Mouse (Mus musculus): ENCODE measurements around the gene Aagab.

Gene Aagab

GRCm38 (mm10) chr9:63606594-63606993 is 4.1 kb downstream of the Aagab start:
- peak; percentile 59 for DNase-seq (ENCODE audit: low read depth, low spot score)

GRCm38 (mm10) chr9:63608006-63608405 is 5.5 kb downstream of the Aagab start:
- no peak for DNase-seq (ENCODE audit: low read depth, low spot score)

DNA sequence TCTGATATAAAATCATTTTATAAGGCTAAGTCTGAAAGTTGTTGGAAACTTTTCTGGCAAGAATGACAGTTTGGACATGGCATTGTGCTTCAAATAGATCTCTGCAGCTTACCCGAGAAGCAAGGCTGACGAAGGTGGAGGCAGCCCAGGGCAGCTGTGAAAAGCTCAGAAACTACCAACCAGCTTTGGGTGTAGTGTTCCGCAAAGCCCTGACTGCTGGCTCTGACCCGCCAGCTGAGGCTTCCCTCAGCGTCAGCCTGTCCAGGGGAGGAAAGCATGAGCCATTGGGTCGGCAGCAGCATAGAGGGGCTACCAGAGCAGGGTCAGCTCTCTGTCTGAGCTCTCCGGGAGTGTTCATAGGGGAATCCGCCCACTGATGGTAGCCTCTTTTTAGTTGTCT is 6.8 kb downstream of the Aagab start:
- no peak for DNase-seq (ENCODE audit: low read depth, low spot score)

- DNase-seq (ENCODE audit: low read depth, low spot score), result no peak
Measured at GRCm38 (mm10) chr9:63609776-63610175, 7.3 kb downstream of the Aagab start.

DNA sequence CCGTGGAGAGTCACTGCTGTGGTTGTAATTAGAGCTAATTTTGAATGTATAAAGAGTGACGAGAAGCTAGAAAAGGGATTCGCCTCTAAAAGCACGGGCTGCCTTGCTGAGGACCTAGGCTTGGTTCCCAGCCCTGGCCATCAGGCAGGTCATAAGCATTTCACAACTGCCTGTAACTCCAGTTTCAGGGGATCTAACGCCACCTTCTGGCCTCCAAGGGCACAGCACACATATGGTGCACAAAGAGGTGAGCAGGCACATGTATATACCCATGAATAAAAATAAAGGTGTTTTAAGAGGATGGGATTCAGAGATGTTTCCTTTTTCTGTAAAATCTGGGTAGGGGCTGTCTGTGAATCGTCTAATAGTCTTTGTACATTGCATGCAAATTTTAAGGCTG is 7.8 kb downstream of the Aagab start:
- DNase-seq (ENCODE audit: low read depth, low spot score), result peak; percentile 25

- DNase-seq (ENCODE audit: low read depth, low spot score), result no peak
Measured at GRCm38 (mm10) chr9:63610841-63611366, 8.4 kb downstream of the Aagab start.

DNA sequence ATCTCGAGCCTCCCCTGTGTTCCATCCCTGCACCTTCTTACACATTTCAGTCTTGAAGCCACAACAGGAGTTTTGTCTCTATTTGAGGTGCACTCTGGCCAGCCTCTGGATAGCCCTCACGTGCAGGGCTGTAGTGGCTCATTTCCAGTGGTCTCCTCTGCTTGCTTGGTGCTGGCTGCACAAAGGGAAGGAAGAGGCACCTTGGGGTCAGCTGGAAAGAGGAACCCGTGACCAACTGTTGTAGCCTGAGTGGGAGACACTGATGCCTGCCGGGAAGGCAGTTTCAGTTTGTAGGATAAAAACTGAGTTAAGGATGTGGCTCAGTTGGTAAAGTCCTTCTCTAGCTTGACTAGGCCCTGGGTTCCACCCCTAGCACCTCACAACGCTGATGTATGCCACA is 9.5 kb downstream of the Aagab start:
- DNase-seq (ENCODE audit: low read depth, low spot score), result no peak

- DNase-seq (ENCODE audit: low read depth, low spot score), result no peak
Measured at GRCm38 (mm10) chr9:63612565-63613515, 10.4 kb downstream of the Aagab start.

DNA sequence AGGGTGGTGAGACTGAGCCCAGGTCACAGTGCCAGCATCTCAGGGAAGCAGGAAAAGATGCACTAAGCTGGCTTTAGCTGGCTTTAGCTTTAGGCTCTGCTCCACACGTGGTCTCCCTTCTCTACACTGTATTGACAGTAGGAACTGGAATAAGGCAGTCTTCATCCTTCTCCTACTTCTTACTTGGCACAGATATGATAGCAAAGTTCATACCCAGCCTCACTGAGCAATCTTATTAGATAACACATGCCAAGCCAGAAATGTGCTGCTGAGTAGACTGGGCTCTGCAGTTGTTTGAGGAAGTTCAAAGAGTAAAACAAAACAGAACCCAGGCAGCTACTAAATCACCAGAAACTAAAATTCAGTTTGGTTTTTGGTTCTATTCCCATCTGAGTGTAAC is 11.1 kb downstream of the Aagab start:
- DNase-seq (ENCODE audit: low read depth, low spot score), result no peak

- DNase-seq (ENCODE audit: low read depth, low spot score), result no peak
Measured at GRCm38 (mm10) chr9:63614018-63614985, 11.8 kb downstream of the Aagab start.

GRCm38 (mm10) chr9:63617967-63618366 is 15.5 kb downstream of the Aagab start:
- DNase-seq (ENCODE audit: low read depth, low spot score), result no peak

- no peak for DNase-seq (ENCODE audit: low read depth, low spot score)
Measured at GRCm38 (mm10) chr9:63623895-63624569, 21.6 kb downstream of the Aagab start.

DNA sequence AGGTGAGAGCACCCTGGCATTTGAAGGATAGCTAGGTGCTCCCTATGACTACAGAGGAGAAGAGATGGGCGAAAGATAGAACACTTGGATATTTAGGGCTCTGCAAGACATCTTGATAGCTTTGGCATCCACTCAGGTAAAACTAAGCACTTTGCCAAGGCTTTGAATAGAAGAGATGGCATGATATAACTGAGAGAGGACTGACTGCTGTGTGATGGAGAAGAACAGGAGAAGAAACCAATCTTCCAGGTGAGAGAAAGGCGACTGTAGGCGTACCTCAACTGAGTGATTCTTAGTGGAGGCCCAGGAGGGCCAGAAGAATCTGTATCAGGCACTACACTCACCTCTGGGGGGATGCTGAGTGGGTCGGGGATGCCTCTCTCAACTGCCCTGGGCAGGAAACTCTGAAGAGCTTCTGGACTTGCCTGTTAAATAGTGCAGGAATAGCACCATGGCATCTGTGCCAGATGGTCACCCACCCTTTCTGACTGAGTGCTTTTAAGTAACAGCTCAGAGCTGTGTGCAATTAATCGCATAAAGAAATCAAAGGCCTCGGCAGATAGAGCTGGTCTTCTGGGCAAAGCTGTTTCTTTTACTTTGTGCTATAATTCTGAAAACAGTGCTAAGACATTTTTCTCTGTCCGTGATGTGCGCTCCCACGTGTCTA is 22.8 kb downstream of the Aagab start:
- no peak for DNase-seq (ENCODE audit: low read depth, low spot score)

- DNase-seq (ENCODE audit: low read depth, low spot score), result no peak
Measured at GRCm38 (mm10) chr9:63632045-63632444, 29.6 kb downstream of the Aagab start.

DNA sequence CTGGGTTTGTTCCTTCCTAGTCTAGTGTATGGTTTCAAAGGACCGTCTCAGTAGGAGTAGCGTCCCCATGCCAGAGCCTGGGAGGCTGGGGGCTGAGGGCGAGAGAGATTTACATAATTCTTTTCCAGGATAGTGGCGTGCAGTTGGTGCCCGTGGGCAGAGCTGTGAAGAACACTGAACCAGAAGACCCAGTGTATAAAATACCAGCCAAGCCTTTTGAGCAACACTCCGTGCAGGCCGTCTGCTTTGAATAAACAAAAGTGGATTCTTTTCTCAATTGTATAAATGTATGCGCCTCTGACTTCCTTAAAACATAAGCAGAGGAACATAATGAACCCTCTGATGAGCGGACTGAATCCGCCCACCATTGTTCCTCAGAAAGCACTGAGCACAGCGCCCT is 30.5 kb downstream of the Aagab start:
- no peak for DNase-seq (ENCODE audit: low read depth, low spot score)

GRCm38 (mm10) chr9:63633334-63633733 is 30.9 kb downstream of the Aagab start:
- peak; percentile 32 for DNase-seq (ENCODE audit: low read depth, low spot score)

DNA sequence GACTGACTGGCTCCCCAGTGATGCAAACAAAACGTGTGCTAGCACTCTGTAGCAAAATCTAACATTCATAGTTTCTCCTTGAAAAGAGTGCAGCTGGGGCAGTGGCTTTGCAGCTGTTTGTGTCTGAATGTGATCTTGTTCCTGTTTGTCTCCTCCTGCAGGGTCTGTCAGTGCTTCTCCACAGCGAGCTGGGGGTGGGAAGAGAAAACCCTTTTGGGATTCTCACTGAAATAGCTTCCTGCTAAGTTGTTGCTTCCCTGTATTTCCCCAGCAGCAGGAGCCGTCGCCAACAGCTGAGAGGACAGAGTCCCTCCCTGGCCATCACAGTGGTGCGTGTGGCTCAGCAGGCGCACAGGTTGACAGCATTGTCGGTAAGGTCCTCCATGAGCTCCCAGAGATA is 33.7 kb downstream of the Aagab start:
- DNase-seq (ENCODE audit: low read depth, low spot score), result no peak

DNA sequence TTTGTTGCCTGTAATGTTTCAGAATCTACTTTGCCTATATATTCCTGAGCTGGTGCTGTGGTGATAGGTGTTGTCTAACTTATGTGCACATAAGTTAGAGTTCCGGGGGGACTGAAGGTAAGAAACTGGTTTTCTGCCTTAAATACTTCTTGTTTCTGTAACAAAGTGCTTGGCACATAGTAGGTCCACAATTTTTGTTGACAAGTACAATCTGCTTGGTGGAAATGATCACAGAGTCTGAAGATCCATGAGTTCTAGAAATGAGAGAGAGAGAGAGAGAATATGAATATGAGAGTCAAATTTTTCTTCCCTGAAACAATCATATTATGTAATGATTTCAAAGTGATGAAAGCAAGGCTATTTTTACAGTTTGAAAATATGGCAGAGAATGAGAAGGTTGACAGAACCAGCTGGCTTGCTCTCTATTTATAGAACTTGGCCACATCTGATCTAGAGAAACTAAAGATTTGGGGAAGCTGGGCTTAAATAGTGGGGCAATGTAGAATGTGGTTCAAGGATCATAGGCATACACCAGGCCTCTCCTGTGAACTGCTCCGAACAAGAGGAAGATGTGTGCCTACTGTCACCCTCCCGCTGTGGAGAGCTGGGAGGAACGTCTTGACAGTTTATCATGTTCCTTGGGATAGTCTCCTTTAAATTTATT is 39.7 kb downstream of the Aagab start:
- DNase-seq (ENCODE audit: low read depth, low spot score), result no peak

- no peak for DNase-seq (ENCODE audit: low read depth, low spot score)
Measured at GRCm38 (mm10) chr9:63644011-63644410, 41.6 kb downstream of the Aagab start.

DNA sequence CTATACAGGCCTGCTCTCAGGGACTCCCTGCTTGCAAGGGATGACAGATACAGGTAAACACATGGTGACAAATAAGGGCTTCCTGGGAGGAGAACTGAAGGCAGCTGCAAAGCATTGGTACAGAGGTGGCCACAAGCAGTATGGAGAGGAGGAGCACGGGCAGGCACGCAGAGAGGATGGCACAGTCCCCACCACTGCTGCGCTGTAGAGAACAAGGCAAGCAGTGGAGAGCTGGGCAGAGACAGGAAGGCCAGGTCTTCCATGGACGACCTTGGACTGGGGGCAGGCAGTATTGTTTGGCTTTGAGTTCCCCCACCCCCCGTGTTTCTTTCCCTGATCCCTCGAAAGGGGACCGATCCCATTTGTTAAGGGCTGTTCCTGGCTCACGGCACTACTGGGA is 42.6 kb downstream of the Aagab start:
- DNase-seq (ENCODE audit: low read depth, low spot score), result no peak
